Mouse (Mus musculus) embryonic fibroblast, embryonic 13.5 days (primary cell): ENCODE data around the gene Mpdz.

Experiments used
- CTCF ChIP-seq: IDR thresholded peaks from 2 replicates; pipeline ENCODE4 v1.5.1; 2011; ENCODE audit warnings: mild to moderate bottlenecking, control low read depth, low read length, moderate library complexity, borderline replicate concordance; ENCODE audit not compliant: insufficient read depth
- POLR2A ChIP-seq: IDR thresholded peaks from 2 replicates; pipeline ENCODE4 v1.6.1; 2011; ENCODE audit warnings: low read depth, mild to moderate bottlenecking, control low read depth, low read length, moderate library complexity

GRCm38 (mm10) chr4:81333628-81333991 is 109.0 kb downstream of the Mpdz start:
- TF ChIP-seq POLR2A (no peak), CTCF (no peak)
